ENCODE assay signal across 8 mouse cellular contexts in genomic region chr1:135731393-135731792, GRCm38 (mm10). TPM values are rescaled to one million over a fixed set of nuclear protein-coding genes. Genes with fewer than 3 reads are reported as not detected.
DNase-seq lines count a peak whose midpoint lies in the region; ATAC-seq and TF ChIP-seq lines count a peak whose summit lies in the region.
"Had no signal": no experiment of that assay in that cellular context is flagged by ENCODE, and none has a peak within 500 bp of the region (broad histone marks: within the 10 kb centered on the region; RNA-seq: fewer than 3 reads in every experiment).

No protein-coding gene starts in this region.

- peak overlapping the region; percentile 93 for H3K27ac ChIP-seq in kidney, embryonic 15.5 days
- peak overlapping the region; percentile 80 for H3K27ac ChIP-seq in embryonic facial prominence, embryonic 10.5 days (replicated peaks)
- H3K27ac ChIP-seq in forebrain, embryonic 16.5 days (ENCODE audit: low read length), result peak overlapping the region; percentile 6; the same call in 1 of the 2 replicates
- H3K27ac ChIP-seq in liver, postnatal 0 days (ENCODE audit: low read depth), result 0 out of 2 replicates have a peak overlapping the region, but pooled peaks have one; percentile 3

- no peak for TF ChIP-seq EP300 in liver, postnatal 0 days (IDR thresholded peaks at IDR 0.05; ENCODE audit: low read depth)

- no peaks in the 10 kb centered on the region for H3K27me3 ChIP-seq in kidney, embryonic 15.5 days
- H3K27me3 ChIP-seq in embryonic facial prominence, embryonic 10.5 days (replicated peaks; ENCODE audit: low read depth, poor library complexity, severe bottlenecking), result peaks cover 15% of the 10 kb centered on the region
- no peaks in the 10 kb centered on the region for H3K27me3 ChIP-seq in forebrain, embryonic 16.5 days (replicated peaks; ENCODE audit: control insufficient read depth, insufficient read depth, low read length)
- no peaks in the 10 kb centered on the region for H3K27me3 ChIP-seq in liver, postnatal 0 days (ENCODE audit: insufficient read depth, low read length)

- DNase-seq in kidney, adult 8-10 months, result no peak
- no peak for DNase-seq in embryonic facial prominence, embryonic 10.5 days (ENCODE audit: low spot score)
- no peak for DNase-seq in liver, postnatal 0 days
- DNase-seq in gastrocnemius, postnatal 10 days, result no peak

- no peak for TF ChIP-seq CTCF in liver, postnatal 0 days (IDR thresholded peaks at IDR 0.05; ENCODE audit: low read depth)

- no peaks in the 10 kb centered on the region for H3K9me3 ChIP-seq in kidney, embryonic 15.5 days (replicated peaks)
- no peaks in the 10 kb centered on the region for H3K9me3 ChIP-seq in embryonic facial prominence, embryonic 10.5 days
- H3K9me3 ChIP-seq in forebrain, embryonic 16.5 days (ENCODE audit: control insufficient read depth, low read length), result no peaks in the 10 kb centered on the region
- no peaks in the 10 kb centered on the region for H3K9me3 ChIP-seq in liver, postnatal 0 days (ENCODE audit: low read length)

- ATAC-seq in kidney, embryonic 15.5 days (replicated peaks; ENCODE audit: low FRiP score), result no peak
- no peak for ATAC-seq in forebrain, embryonic 16.5 days
- ATAC-seq in liver, postnatal 0 days, result no peak
- ATAC-seq in monocyte, adult 5-6 weeks (replicated peaks; ENCODE audit: insufficient number of reproducible peaks, low FRiP score, low TSS enrichment, poor library complexity, severe bottlenecking), result no peak

- peak overlapping the region; percentile 67; the same call in 1 of the 2 replicates for H3K4me3 ChIP-seq in kidney, embryonic 15.5 days (replicated peaks)
- H3K4me3 ChIP-seq in embryonic facial prominence, embryonic 10.5 days, result peak overlapping the region; percentile 21; the same call in 1 of the 2 replicates
- H3K4me3 ChIP-seq in forebrain, embryonic 16.5 days (replicated peaks; ENCODE audit: low read length), result no peak overlapping the region
- H3K4me3 ChIP-seq in liver, postnatal 0 days (ENCODE audit: low read depth, low read length), result no peak overlapping the region

- 57% methylated on average over 7 of the region's 7 CpGs for WGBS in kidney, embryonic 15.5 days
- WGBS in embryonic facial prominence, embryonic 10.5 days, result 58% methylated on average over 7 of the region's 7 CpGs
- 69% methylated on average over 7 of the region's 7 CpGs for WGBS in forebrain, embryonic 16.5 days
- WGBS in liver, postnatal 0 days (ENCODE audit: insufficient replicate concordance), result 33% methylated on average over 7 of the region's 7 CpGs

- peaks cover 78% of the 10 kb centered on the region for H3K4me1 ChIP-seq in kidney, embryonic 15.5 days
- peaks cover 82% of the 10 kb centered on the region for H3K4me1 ChIP-seq in embryonic facial prominence, embryonic 10.5 days
- H3K4me1 ChIP-seq in forebrain, embryonic 16.5 days (replicated peaks; ENCODE audit: control insufficient read depth, insufficient read depth, low read length), result peaks cover 31% of the 10 kb centered on the region
- H3K4me1 ChIP-seq in liver, postnatal 0 days (ENCODE audit: insufficient read depth), result peaks cover 35% of the 10 kb centered on the region

- 0 out of 2 replicates have a peak, but pooled peaks cover 3% of the 10 kb centered on the region for H3K36me3 ChIP-seq in kidney, embryonic 15.5 days
- no peaks in the 10 kb centered on the region for H3K36me3 ChIP-seq in embryonic facial prominence, embryonic 10.5 days (replicated peaks)
- no peaks in the 10 kb centered on the region for H3K36me3 ChIP-seq in forebrain, embryonic 16.5 days (ENCODE audit: control insufficient read depth, insufficient read depth)
- H3K36me3 ChIP-seq in liver, postnatal 0 days (replicated peaks; ENCODE audit: insufficient read depth, low read length), result no peaks in the 10 kb centered on the region

- H3K9ac ChIP-seq in kidney, embryonic 15.5 days, result no peak overlapping the region
- H3K9ac ChIP-seq in forebrain, embryonic 16.5 days (replicated peaks; ENCODE audit: low read depth, low read length), result no peak overlapping the region
- no peak overlapping the region for H3K9ac ChIP-seq in liver, postnatal 0 days (replicated peaks)

- peak overlapping the region; percentile 77 for H3K4me2 ChIP-seq in kidney, embryonic 15.5 days
- H3K4me2 ChIP-seq in forebrain, embryonic 16.5 days (ENCODE audit: low read length), result no peak overlapping the region
- H3K4me2 ChIP-seq in liver, postnatal 0 days (ENCODE audit: low read depth, low read length), result peak overlapping the region; percentile 92

RNA-seq across cellular contexts. Expression of gene Csrp1, which starts 11.5 kb away (rescaled TPM):
- polyA plus RNA-seq in kidney, embryonic 15.5 days (2015; fragmentation: Nextera tagmentation; extraction: Ambion mirVana), result 119 and 137 TPM in 2 replicates
- polyA plus RNA-seq in embryonic facial prominence, embryonic 10.5 days (2016; fragmentation: Nextera tagmentation; extraction: Ambion mirVana), result 47.4 and 51.9 TPM in 2 replicates
- polyA plus RNA-seq in forebrain, embryonic 16.5 days (2015; fragmentation: Nextera tagmentation; extraction: Ambion mirVana), result 14.5 and 17.6 TPM in 2 replicates
- polyA plus RNA-seq in liver, postnatal 0 days (2015; fragmentation: Nextera tagmentation; extraction: Ambion mirVana), result 23.5 and 25.9 TPM in 2 replicates
- total RNA-seq in monocyte, adult 5-6 weeks (2017), result 25.1 to 38.6 TPM (median 32.4 TPM) in 3 replicates
- 10 to 100 TPM; 63.5 to 70.3 TPM for total RNA-seq in gastrocnemius, postnatal 10 days (2021)

RNA-seq across cellular contexts. Expression of gene Phlda3, which starts 34.5 kb away (rescaled TPM):
- polyA plus RNA-seq in kidney, embryonic 15.5 days (2015; fragmentation: Nextera tagmentation; extraction: Ambion mirVana), result 79.5 and 86.2 TPM in 2 replicates
- 29.0 and 32.2 TPM in 2 replicates for polyA plus RNA-seq in embryonic facial prominence, embryonic 10.5 days (2016; fragmentation: Nextera tagmentation; extraction: Ambion mirVana)
- 17.3 and 19.9 TPM in 2 replicates for polyA plus RNA-seq in forebrain, embryonic 16.5 days (2015; fragmentation: Nextera tagmentation; extraction: Ambion mirVana)
- 4.0 and 4.9 TPM in 2 replicates for polyA plus RNA-seq in liver, postnatal 0 days (2015; fragmentation: Nextera tagmentation; extraction: Ambion mirVana)
- 0.39 to 7.4 TPM (median 1.4 TPM) in 3 replicates for total RNA-seq in monocyte, adult 5-6 weeks (2017)
- total RNA-seq in gastrocnemius, postnatal 10 days (2021), result 10 to 100 TPM; 24.1 to 36.7 TPM

RNA-seq across cellular contexts. Expression of gene Tnni1, which starts 47.8 kb away (rescaled TPM):
- polyA plus RNA-seq in kidney, embryonic 15.5 days (2015; fragmentation: Nextera tagmentation; extraction: Ambion mirVana), result 36.1 and 56.2 TPM in 2 replicates
- 5.5 and 7.9 TPM in 2 replicates for polyA plus RNA-seq in embryonic facial prominence, embryonic 10.5 days (2016; fragmentation: Nextera tagmentation; extraction: Ambion mirVana)
- 0.88 TPM in 1 of 2 replicates, not detected in the other for polyA plus RNA-seq in forebrain, embryonic 16.5 days (2015; fragmentation: Nextera tagmentation; extraction: Ambion mirVana)
- polyA plus RNA-seq in liver, postnatal 0 days (2015; fragmentation: Nextera tagmentation; extraction: Ambion mirVana), result 1.2 and 4.7 TPM in 2 replicates
- 0.97 to 3.4 TPM in 2 of 3 replicates, not detected in the other for total RNA-seq in monocyte, adult 5-6 weeks (2017)
- 100 to 1,000 TPM; 162 to 214 TPM for total RNA-seq in gastrocnemius, postnatal 10 days (2021)
- polyA plus RNA-seq: erythroblast, embryonic 14.5 days had no signal

Comparison
In these comparisons a context has a peak if more than half of its experiments do, and no peak if none do; other contexts are left out.
1. H3K27ac ChIP-seq: peak in every context shown above with its lines; median percentile 93 in kidney, embryonic 15.5 days; 80 in embryonic facial prominence, embryonic 10.5 days; 6 in forebrain, embryonic 16.5 days; 3 in liver, postnatal 0 days.
2. H3K4me3 ChIP-seq: peak in kidney, embryonic 15.5 days (single experiment) and embryonic facial prominence, embryonic 10.5 days (single experiment); none in forebrain, embryonic 16.5 days (single experiment) and liver, postnatal 0 days (single experiment).